28 mouse cellular contexts compared by ENCODE assay signal in the genomic region with DNA sequence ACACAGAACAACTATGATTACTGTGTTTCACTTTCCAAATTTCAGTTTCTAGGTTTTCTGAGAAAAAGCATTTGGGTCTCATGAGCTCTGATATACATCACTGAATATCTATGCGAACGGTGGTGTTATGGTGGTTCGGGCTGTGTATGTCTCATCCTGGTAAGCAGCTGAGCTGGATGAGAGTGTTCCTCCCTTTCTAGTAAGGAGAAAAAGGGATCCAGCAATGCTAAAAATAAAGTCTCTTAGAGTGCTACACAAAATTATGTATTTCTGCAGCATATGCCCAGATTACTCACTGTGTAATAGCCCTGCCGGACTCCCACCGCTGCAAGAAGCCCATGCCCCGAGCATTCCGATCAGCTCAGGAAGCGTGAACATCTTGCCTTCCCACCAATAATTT.
"Had no signal": no experiment of that assay in that cellular context is flagged by ENCODE, and none has a peak within 500 bp of the region (broad histone marks: within the 10 kb centered on the region; RNA-seq: fewer than 3 reads in every experiment).

No protein-coding gene starts in this region.

- H3K27ac ChIP-seq: embryonic facial prominence, embryonic 10.5 days; embryonic facial prominence, embryonic 12.5 days; embryonic facial prominence, embryonic 13.5 days; embryonic facial prominence, embryonic 15.5 days; forebrain, embryonic 10.5 days; forebrain, embryonic 12.5 days; forebrain, embryonic 13.5 days; forebrain, embryonic 15.5 days; gastrocnemius, adult 2 months; heart, adult 2 months had no signal

- H3K4me3 ChIP-seq: embryonic facial prominence, embryonic 10.5 days; embryonic facial prominence, embryonic 12.5 days; embryonic facial prominence, embryonic 13.5 days; embryonic facial prominence, embryonic 15.5 days; erythroblast, embryonic 14.5 days; forebrain, embryonic 10.5 days; forebrain, embryonic 12.5 days; forebrain, embryonic 13.5 days; forebrain, embryonic 15.5 days; gastrocnemius, adult 2 months; heart, adult 2 months had no signal

- ATAC-seq: forebrain, embryonic 13.5 days; forebrain, embryonic 14.5 days; forebrain, embryonic 15.5 days; forebrain, embryonic 16.5 days; forebrain, postnatal 0 days had no signal

- DNase-seq: cerebellum, adult 8-10 months; cerebellum, adult 9-10 months; cerebellum, adult 9-11 months; cerebellum, postnatal 10 days; cerebellum, postnatal 14 days; cerebellum, postnatal 25 days; cerebellum, postnatal 36 days; embryo, embryonic 11 days; forebrain, postnatal 0 days; gastrocnemius, adult 2 months; gastrocnemius, postnatal 10 days; gastrocnemius, postnatal 14 days; gastrocnemius, postnatal 25 days; gastrocnemius, postnatal 36 days; heart, adult 11 months; heart, adult 18-20 months; heart, adult 2 months had no signal
